Mouse (Mus musculus): ENCODE measurements at regions not wholly inside any gene's neighbourhood (a gene's known extent, or its start where the extent isn't known, plus 50 kb on each side); places are given as distances from the start of the nearest gene placed in this dataset.

DNA sequence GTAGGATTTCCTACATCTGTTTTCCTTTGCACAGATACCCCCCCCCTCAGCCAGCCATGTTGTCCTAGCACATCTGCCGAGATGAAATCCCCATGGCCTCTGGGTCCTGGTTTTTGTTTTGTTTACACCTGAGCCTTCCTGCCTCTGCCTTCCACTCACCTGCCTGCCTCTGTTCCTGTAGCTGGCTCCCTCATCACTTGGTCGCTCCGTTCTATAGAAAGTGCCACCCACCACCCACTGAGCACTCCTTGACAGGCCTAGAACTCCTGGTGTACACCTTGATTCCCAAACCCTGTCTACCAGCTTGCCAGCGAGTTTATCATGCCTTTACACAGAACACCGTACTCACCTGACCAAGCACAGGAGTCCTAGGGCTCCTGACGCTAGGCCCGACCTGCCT lies 72.6 kb upstream of the Armc2 start:
- Histone ChIP-seq H3K9ac (ENCODE audit: insufficient read depth, low read depth, low read length, poor library complexity, severe bottlenecking) (no peak overlapping the region), H3K27ac (ENCODE audit: insufficient read depth, low read depth, low read length, poor library complexity, severe bottlenecking) (no peak overlapping the region), H3K4me1 (ENCODE audit: control insufficient read depth in 2 of 2, insufficient read depth in 2 of 2, low read length in 2 of 2, poor library complexity in 1 of 2) (no peaks in the 10 kb centered on the region), H3K9me3 (ENCODE audit: control insufficient read depth, insufficient read depth, low read depth, low read length) (no peaks in the 10 kb centered on the region), H3K4me3 (ENCODE audit: insufficient read depth in 1 of 2, low read depth in 1 of 2, low read length in 2 of 2, poor library complexity in 1 of 2, severe bottlenecking in 1 of 2) (no peak overlapping the region), H3K36me3 (ENCODE audit: control insufficient read depth, insufficient read depth, low read length, poor library complexity, severe bottlenecking) (no peaks in the 10 kb centered on the region)
- TF ChIP-seq ZC3H11A (IDR thresholded peaks at IDR 0.05; ENCODE audit: borderline replicate concordance, low read depth, low read length): no peak
- TF ChIP-seq HCFC1 (IDR thresholded peaks at IDR 0.05; ENCODE audit: borderline replicate concordance, insufficient read depth, low read length): no peak
- no peak for TF ChIP-seq ZNF384 (IDR thresholded peaks at IDR 0.05; ENCODE audit: low read depth, low read length)
- TF ChIP-seq CHD2 (IDR thresholded peaks at IDR 0.05; ENCODE audit: low read depth, low read length): no peak
- no peak for TF ChIP-seq MAFK (IDR thresholded peaks at IDR 0.05; ENCODE audit: insufficient read depth, low read depth, low read length)
- in situ Hi-C loops (cut with MboI; ENCODE audit: low sequenced_read_pairs in 2 of 2, unreplicated experiment in 2 of 2): no loop called here
- no peak for DNase-seq (ENCODE audit: low read depth, low spot score)

GRCm38 (mm10) chr10:42090147-42090546 lies 71.9 kb upstream of the Armc2 start:
- no peak overlapping the region for H3K27ac ChIP-seq (ENCODE audit: insufficient read depth, low read depth, low read length, poor library complexity, severe bottlenecking)

GRCm38 (mm10) chr10:42089686-42090085 lies 71.4 kb upstream of the Armc2 start:
- TF ChIP-seq MAFK (IDR thresholded peaks at IDR 0.05; ENCODE audit: insufficient read depth, low read depth, low read length): no peak
- no peak for TF ChIP-seq ZC3H11A (IDR thresholded peaks at IDR 0.05; ENCODE audit: borderline replicate concordance, low read depth, low read length)
- TF ChIP-seq ZNF384 (IDR thresholded peaks at IDR 0.05; ENCODE audit: low read depth, low read length): no peak
- no peak for TF ChIP-seq HCFC1 (IDR thresholded peaks at IDR 0.05; ENCODE audit: borderline replicate concordance, insufficient read depth, low read length)
- TF ChIP-seq CHD2 (IDR thresholded peaks at IDR 0.05; ENCODE audit: low read depth, low read length): no peak
- H3K4me1 ChIP-seq (ENCODE audit: control insufficient read depth in 2 of 2, insufficient read depth in 2 of 2, low read length in 2 of 2, poor library complexity in 1 of 2): no peaks in the 10 kb centered on the region
- H3K36me3 ChIP-seq (ENCODE audit: control insufficient read depth, insufficient read depth, low read length, poor library complexity, severe bottlenecking): no peaks in the 10 kb centered on the region
- no peak overlapping the region for H3K4me3 ChIP-seq (ENCODE audit: insufficient read depth in 1 of 2, low read depth in 1 of 2, low read length in 2 of 2, poor library complexity in 1 of 2, severe bottlenecking in 1 of 2)
- H3K9me3 ChIP-seq (ENCODE audit: control insufficient read depth, insufficient read depth, low read depth, low read length): no peaks in the 10 kb centered on the region
- no peak for DNase-seq (ENCODE audit: low read depth, low spot score)
- H3K9ac ChIP-seq (ENCODE audit: insufficient read depth, low read depth, low read length, poor library complexity, severe bottlenecking): no peak overlapping the region
- in situ Hi-C loops (cut with MboI; ENCODE audit: low sequenced_read_pairs in 2 of 2, unreplicated experiment in 2 of 2): no loop called here
- no peak overlapping the region for H3K27ac ChIP-seq (ENCODE audit: insufficient read depth, low read depth, low read length, poor library complexity, severe bottlenecking)

More at GRCm38 (mm10) chr10:42090147-42090546, 71.9 kb upstream of the Armc2 start:
- Histone ChIP-seq H3K36me3 (ENCODE audit: control insufficient read depth, insufficient read depth, low read length, poor library complexity, severe bottlenecking) (no peaks in the 10 kb centered on the region), H3K4me1 (ENCODE audit: control insufficient read depth in 2 of 2, insufficient read depth in 2 of 2, low read length in 2 of 2, poor library complexity in 1 of 2) (no peaks in the 10 kb centered on the region), H3K9me3 (ENCODE audit: control insufficient read depth, insufficient read depth, low read depth, low read length) (no peaks in the 10 kb centered on the region), H3K4me3 (ENCODE audit: insufficient read depth in 1 of 2, low read depth in 1 of 2, low read length in 2 of 2, poor library complexity in 1 of 2, severe bottlenecking in 1 of 2) (no peak overlapping the region), H3K9ac (ENCODE audit: insufficient read depth, low read depth, low read length, poor library complexity, severe bottlenecking) (no peak overlapping the region)
- DNase-seq (ENCODE audit: low read depth, low spot score): no peak
- in situ Hi-C loops (cut with MboI; ENCODE audit: low sequenced_read_pairs in 2 of 2, unreplicated experiment in 2 of 2): no loop called here
- no peak for TF ChIP-seq MAFK (IDR thresholded peaks at IDR 0.05; ENCODE audit: insufficient read depth, low read depth, low read length)
- no peak for TF ChIP-seq CHD2 (IDR thresholded peaks at IDR 0.05; ENCODE audit: low read depth, low read length)
- TF ChIP-seq ZNF384 (IDR thresholded peaks at IDR 0.05; ENCODE audit: low read depth, low read length): no peak
- no peak for TF ChIP-seq HCFC1 (IDR thresholded peaks at IDR 0.05; ENCODE audit: borderline replicate concordance, insufficient read depth, low read length)
- TF ChIP-seq ZC3H11A (IDR thresholded peaks at IDR 0.05; ENCODE audit: borderline replicate concordance, low read depth, low read length): no peak

DNA sequence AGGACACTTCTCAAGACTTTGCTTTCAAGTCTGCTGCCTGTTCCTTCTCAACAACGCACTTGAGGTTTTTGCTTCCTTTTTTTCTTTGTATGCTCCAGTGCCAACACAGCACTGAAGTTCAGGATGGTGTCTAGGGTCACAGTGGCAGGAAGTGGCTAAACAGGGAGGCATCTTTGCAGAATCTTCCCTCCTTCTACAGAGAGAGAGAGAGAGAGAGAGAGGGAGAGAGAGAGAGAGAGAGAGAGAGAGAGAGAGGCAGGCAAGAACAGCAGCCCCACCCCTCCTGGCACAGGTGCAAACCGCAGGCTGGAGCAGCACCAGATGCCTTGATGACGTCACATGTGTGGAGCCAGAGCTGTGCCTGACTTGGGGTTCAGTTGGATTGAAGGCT lies 71.0 kb upstream of the Armc2 start:
- Histone ChIP-seq H3K27ac (ENCODE audit: insufficient read depth, low read depth, low read length, poor library complexity, severe bottlenecking) (no peak overlapping the region), H3K9me3 (ENCODE audit: control insufficient read depth, insufficient read depth, low read depth, low read length) (no peaks in the 10 kb centered on the region)
- in situ Hi-C loops (cut with MboI; ENCODE audit: low sequenced_read_pairs in 2 of 2, unreplicated experiment in 2 of 2): no loop called here

More for the DNA sequence above, 71.0 kb upstream of the Armc2 start:
- no peak for DNase-seq (ENCODE audit: low read depth, low spot score)
- no peak for TF ChIP-seq MAFK (IDR thresholded peaks at IDR 0.05; ENCODE audit: insufficient read depth, low read depth, low read length)
- no peak for TF ChIP-seq ZC3H11A (IDR thresholded peaks at IDR 0.05; ENCODE audit: borderline replicate concordance, low read depth, low read length)
- TF ChIP-seq ZNF384 (IDR thresholded peaks at IDR 0.05; ENCODE audit: low read depth, low read length): no peak
- no peak for TF ChIP-seq CHD2 (IDR thresholded peaks at IDR 0.05; ENCODE audit: low read depth, low read length)
- TF ChIP-seq HCFC1 (IDR thresholded peaks at IDR 0.05; ENCODE audit: borderline replicate concordance, insufficient read depth, low read length): no peak
- H3K4me1 ChIP-seq (ENCODE audit: control insufficient read depth in 2 of 2, insufficient read depth in 2 of 2, low read length in 2 of 2, poor library complexity in 1 of 2): no peaks in the 10 kb centered on the region
- no peak overlapping the region for H3K4me3 ChIP-seq (ENCODE audit: insufficient read depth in 1 of 2, low read depth in 1 of 2, low read length in 2 of 2, poor library complexity in 1 of 2, severe bottlenecking in 1 of 2)
- no peaks in the 10 kb centered on the region for H3K36me3 ChIP-seq (ENCODE audit: control insufficient read depth, insufficient read depth, low read length, poor library complexity, severe bottlenecking)
- no peak overlapping the region for H3K9ac ChIP-seq (ENCODE audit: insufficient read depth, low read depth, low read length, poor library complexity, severe bottlenecking)
